Mouse (Mus musculus): ENCODE results near the gene Tmem209.

Tmem209 gene

DNA sequence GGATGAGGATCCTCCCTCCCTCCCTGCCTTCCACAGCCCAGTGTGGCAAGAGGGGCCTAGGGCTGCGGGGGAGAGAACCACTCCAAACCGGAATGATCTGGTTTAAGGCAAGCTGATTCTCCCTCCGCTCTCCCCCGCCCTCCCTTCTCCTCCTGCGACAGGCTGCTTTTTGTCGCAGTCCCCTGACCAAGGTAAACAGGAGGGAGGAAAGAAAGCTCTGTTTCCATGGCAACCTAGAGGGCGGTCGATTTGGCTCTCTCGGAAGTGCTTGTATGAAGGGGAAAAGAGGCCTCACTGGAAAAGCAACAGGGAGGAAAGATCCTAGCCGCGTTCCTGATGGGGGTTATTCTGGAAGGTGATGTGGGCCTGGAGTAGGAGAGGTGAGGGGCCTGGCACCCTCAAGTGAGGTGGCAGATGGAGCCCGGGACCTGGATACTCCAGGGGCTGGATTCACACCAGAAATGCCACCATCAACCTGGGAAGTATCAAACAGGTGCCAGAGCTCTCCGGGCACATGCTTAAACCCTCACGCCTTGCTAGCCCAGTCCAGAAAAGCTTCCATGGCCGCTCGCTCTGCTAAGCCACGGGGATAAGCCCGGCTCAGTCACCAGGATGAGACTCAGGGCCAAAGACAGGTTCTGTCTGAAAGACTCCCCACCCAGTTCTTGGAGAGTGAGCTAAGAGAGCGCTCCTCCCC lies 48.7 kb downstream of the Tmem209 start:
- DNase-seq = peak; percentile 80 to 87

- DNase-seq = peak; percentile 76 to 82
Observed at GRCm38 (mm10) chr6:30459811-30460749, 49.5 kb downstream of the Tmem209 start.

- DNase-seq = no peak
Observed at GRCm38 (mm10) chr6:30459056-30459747, 50.4 kb downstream of the Tmem209 start.

DNA sequence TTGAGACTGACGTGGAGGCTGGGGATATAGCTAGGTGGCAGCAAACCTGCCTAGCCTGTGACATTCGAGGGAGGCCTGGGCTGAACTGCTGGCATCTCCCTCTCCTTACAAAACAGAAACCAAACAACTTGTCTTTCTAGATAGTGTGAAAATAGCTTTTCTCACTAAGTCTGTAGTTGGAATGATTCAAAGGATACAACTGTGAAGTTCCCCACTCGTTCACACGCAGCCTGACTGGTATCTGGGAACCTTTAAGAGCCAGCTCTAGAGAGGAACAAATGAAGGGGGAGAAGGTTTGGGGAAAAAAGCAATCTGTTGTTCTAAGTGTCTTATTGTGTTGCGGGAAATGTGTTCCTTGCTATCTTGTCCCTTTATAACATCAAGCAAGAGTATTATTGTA lies 51.0 kb downstream of the Tmem209 start:
- DNase-seq = no peak

- no peak for DNase-seq
Observed at GRCm38 (mm10) chr6:30456991-30457390, 52.6 kb downstream of the Tmem209 start.

DNA sequence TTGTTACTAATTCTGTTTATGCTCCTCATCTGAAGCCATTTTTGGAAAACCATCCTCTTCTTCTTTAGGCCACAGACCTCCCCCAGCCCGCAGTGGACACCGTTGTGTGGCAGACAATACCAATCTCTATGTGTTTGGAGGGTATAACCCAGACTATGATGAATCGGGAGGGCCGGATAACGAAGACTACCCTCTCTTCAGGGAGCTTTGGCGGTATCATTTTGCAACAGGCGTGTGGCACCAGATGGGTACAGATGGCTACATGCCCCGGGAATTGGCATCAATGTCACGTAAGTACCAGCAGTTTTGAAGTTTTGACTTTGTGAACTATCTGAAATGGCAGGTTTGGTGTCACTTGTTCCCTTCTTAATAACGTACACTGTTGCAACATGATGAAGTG lies 70.0 kb downstream of the Tmem209 start:
- no peak for DNase-seq

DNA sequence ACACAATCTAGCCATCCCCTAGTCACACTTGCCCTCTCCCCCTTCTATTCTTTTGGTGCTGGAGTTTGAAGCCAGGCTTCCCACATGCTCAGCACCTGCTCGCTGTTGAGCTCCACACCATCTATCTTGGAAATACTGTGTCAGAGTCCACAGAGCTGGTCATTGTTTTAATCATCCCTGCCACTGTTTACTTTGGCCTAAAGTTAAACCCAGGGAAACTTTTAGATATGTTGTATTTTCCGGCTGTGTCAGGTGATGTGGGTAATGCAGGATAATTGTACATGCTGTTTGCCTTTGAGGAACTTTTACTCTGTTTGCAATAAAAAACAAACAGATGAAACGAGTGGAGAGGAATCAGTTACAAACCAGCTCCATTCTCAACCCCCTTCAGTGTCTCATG lies 72.5 kb downstream of the Tmem209 start:
- no peak for DNase-seq

- no peak for DNase-seq
Observed at GRCm38 (mm10) chr6:30436476-30436875, 73.1 kb downstream of the Tmem209 start.

DNA sequence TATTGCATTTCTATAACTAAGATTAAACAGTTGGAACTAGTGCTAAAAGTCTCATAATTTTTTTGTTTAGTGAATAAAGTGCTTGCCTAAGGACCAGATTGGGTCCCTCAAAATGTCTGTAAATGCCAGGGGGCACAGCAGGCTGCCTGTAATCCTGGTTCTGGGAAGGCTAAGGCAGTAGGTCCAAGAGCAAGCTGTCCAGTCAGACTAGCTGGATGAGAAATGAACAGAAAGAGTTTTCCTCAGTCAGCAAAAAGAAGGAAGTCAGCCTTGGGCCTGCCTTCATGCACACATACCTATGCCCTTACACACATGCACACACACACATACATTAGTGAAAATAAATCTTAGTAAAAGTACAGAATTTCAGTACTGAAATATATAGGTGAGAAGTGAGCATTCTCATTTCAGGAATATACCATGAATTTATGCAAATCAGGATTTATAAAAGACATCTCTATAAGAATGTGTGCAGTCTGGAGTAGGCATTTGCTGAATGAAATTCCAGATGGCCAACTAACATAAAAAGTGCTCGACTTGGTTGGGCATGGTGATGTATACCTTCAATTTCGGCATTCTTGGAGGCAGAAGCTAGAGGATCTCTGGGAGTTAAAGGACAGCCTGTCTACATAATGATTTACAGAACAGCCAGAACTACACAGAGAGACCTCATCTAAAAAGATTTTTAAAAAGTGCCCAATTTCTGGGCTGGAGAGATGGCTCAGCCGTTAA lies 77.0 kb downstream of the Tmem209 start:
- peak; percentile 37 to 38 for DNase-seq

Data from cerebellum, postnatal 36 days (tissue).